Mouse (Mus musculus) kidney, adult 2 months (tissue): Measurements from ENCODE around the gene Top2a.

ENCODE experiments used
- CTCF ChIP-seq: fragments of 200-500 bp; conservative IDR thresholded peaks from 2 replicates; pipeline ENCODE4 v1.5.1; 2011; ENCODE audit warnings: low read depth, mild to moderate bottlenecking, control low read depth, low read length, moderate library complexity, mixed read lengths; ENCODE audit not compliant: insufficient read depth, insufficient read length
- POLR2A ChIP-seq: fragments of 200-500 bp; IDR thresholded peaks from one replicate; pipeline ENCODE4 v1.6.1; 2011; ENCODE audit warnings: low read depth, low read length, control low read depth

- TF ChIP-seq CTCF (0 out of 2 replicates have a peak, but pooled peaks have one; percentile 18), POLR2A (no peak)
These were observed 50.4 kb downstream of the Top2a start for GRCm38 (mm10) chr11:98973584-98973983.
